Mouse (Mus musculus) kidney, postnatal 4 days (tissue): ENCODE results near the gene Sst.

Experiments used
- DNase-seq, 2 experiments: peaks; one replicate each; pipeline ENCODE4 v3.0.0; 2021; ENCODE audit warnings: mixed read lengths in 2 of 2

The Sst gene

GRCm38 (mm10) chr16:23885098-23885497 is 5.7 kb downstream of the Sst start:
- DNase-seq: no peak

GRCm38 (mm10) chr16:23855242-23855641 is 35.5 kb downstream of the Sst start:
- no peak for DNase-seq

- DNase-seq: no peak
These were observed 41.0 kb downstream of the Sst start for GRCm38 (mm10) chr16:23849720-23850119.

- DNase-seq: no peak
These were observed 41.6 kb downstream of the Sst start for GRCm38 (mm10) chr16:23849176-23849575.

GRCm38 (mm10) chr16:23844622-23845021 is 46.1 kb downstream of the Sst start:
- no peak for DNase-seq

GRCm38 (mm10) chr16:23842609-23843008 is 48.1 kb downstream of the Sst start:
- DNase-seq: no peak
